Mouse (Mus musculus) CD4-positive, CD25-positive, alpha-beta regulatory T cell, adult 2 months (primary cell): ENCODE data around the gene Galntl5.
"Not testable (repeated sequence)": the region's sequence is repeated elsewhere in the genome, so short reads cannot be mapped to it uniquely, and the experiment has no call there.

Experiments
- DNase-seq: peaks from one replicate; pipeline ENCODE4 v3.0.0-alpha.2; 2012; ENCODE audit warnings: low read depth, low spot score

Gene Galntl5

DNA sequence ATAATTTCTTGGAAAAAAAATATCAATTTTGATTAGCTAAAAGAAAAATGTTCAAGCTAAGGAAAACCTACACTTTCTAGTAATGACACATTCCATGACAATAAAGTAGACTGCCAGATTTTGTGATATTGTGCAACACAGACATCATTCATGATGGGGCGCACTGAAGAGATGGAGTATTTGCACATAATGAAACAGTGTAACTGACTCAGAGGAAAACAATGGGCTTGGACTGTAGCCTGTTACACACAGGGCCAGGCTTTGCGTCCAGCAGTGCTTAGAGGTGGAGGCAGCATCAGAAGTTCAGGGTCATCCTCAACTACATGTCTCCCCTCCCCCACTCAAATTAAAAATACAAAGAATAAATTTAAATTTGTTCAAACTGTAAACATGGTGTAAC is 9.3 kb downstream of the Galntl5 start:
- DNase-seq = no peak

DNA sequence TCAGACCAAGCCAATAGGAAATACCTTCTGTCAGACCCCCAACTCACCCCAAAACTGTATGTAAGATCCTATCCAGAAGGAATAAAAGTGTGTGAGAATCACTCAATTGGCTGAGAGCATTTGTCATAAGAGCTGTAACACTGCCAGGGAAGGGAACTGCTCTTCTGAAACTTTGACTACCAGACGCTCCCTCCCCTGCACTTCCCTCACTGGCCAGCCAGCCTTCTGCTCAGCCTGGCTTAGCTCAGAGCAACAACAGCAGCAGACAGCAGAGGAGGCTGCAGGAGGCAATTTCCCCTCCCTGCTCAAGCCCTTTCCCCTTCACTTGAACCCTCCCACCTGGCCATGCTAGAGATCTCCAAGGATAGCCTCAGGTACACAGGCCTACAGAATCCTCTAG is 30.6 kb downstream of the Galntl5 start:
- DNase-seq = no peak

DNA sequence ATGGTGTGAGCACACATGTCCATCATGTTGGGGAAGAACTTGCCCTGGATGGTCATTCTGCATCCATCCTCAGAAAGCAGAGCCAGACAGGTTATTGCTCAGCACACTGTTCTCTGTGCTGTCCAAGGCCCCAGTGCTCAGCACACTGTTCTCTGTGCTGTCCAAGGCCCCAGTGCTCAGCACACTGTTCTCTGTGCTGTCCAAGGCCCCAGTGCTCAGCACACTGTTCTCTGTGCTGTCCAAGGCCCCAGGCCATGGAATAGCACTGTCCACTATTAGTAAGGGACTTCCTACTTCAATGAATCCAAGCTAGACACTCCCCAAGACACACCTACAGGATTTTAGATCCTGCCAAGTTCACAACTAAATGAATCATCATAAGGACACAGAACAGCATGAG is 32.0 kb downstream of the Galntl5 start:
- not testable (repeated sequence) for DNase-seq

DNA sequence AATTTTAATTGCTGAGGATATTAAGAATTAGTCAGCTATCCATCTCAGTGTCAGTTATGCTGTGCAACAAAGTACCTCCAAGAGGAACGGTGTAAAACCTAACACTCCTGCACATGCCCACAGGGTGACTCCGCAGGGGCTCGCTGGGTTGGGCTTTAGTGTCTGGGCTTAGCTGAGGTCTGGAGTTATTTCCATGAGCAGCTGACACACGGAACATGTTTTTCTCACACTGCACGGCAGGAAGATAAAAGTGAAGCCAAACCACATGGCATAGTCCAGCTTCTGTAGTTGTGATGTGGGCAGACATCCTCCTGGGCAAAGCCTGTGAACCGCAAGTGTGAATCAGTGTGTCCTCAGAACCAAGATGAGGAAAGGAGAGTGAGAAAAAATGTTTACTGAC is 33.7 kb downstream of the Galntl5 start:
- DNase-seq = no peak

DNA sequence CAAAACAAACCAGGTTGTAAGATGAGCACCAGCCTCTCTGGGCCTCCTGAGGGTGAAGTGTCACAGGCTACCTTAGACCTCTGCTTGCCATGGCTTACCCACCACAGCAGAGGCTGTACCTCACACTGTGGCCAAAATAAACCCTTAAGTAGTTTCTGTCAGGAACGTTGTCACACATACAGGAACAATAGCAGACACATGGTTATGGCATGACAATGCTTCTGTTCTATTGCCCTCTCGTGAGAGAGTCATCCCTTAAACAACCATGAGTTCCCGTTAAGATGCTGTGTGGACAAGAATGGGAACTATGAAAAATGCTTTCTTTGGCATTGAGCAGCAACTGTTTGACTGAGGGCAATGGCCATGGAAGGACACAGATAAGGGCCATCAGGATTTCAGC is 40.3 kb downstream of the Galntl5 start, which contains the start of gene Galnt11:
Gene Galnt11, plus strand, starts transcription at position 301 of the 400 bp plus-strand sequence.
- DNase-seq = peak; percentile 6

DNA sequence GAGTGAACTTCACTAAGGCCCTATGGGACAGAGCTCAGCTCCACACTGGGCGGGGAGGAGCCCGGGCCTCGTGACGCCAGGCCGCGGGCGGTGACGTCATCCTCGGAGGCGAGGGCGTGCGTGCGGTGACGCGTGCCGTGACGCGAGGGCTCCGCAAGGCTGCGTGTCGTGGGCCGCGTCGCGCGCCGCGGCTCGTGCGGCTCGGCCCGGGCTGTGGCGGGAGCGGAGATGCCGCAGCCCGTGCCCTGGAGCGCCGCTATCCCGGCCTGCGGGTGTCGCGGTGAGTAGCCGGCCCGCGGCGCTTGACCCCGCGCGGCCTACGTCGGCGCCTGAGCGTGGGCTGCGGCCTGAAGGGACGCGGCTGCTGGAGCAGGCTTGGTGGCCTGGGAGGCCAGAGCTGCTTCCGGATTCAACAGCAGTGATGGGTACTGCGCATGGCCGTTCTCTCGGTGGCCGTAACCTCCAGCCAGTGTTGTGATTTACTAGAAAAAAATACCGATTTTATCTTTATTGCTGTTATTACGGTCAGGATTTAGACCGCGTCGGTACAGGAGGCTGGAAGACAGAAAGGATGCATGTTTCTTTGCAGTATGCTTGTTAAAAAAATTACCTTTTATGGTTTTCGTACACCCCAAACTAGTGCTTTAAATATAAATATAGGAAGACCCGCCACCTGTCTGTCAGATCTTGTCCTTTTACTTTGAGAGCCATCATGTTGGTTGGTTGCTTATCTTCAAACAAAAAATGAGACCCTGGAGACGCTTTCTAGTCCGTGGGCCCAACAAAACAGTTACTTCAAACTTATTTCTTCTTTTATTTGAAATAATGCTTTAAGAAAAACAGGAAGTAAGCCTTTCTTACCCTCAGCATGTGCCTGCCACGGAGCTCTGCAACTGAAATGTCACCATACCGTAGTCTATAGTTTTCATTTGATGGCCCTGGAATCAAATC is 41.8 kb downstream of the Galntl5 start, which contains the start of gene E130116L18Rik:
Gene E130116L18Rik, minus strand, starts transcription at position 402 of the 951 bp plus-strand sequence.
- peak; percentile 98 for DNase-seq

DNA sequence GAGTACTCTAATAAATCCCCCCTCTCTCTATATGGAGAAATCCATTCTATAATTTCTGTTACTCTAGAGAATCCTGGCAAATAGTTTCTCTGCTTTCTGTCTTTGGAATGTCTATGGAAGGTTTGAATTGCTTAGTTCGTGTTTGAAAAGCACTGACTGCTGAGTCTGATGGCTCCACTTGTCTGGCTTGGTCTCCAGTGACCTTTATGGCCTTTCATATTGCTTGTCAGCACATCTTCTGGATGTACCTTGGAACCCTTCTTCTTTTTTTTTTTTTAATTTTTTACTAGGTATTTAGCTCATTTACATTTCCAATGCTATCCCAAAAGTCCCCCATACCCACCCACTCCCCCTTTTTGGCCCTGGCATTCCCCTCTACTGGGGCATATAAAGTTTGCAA is 43.1 kb downstream of the Galntl5 start:
- DNase-seq = not testable (repeated sequence)

DNA sequence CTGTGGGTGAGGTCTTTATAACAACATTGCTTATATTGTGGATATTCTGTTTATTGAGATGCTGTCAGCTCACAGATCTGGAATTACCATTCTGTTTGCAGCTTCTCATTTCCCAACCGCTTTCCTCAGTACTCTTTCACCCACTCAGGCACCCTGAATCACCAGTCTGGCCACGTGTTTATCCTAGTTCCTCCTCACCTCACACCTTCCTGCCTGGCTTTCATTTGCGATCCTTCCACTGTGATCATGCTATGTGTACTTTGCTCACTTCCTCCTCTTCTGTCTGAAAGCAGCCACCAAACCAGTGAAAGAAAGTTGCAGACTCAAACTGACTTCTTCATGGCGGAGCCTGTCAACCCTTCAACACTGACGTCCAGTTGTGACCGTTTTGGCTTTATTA is 61.8 kb downstream of the Galntl5 start:
- DNase-seq = no peak

DNA sequence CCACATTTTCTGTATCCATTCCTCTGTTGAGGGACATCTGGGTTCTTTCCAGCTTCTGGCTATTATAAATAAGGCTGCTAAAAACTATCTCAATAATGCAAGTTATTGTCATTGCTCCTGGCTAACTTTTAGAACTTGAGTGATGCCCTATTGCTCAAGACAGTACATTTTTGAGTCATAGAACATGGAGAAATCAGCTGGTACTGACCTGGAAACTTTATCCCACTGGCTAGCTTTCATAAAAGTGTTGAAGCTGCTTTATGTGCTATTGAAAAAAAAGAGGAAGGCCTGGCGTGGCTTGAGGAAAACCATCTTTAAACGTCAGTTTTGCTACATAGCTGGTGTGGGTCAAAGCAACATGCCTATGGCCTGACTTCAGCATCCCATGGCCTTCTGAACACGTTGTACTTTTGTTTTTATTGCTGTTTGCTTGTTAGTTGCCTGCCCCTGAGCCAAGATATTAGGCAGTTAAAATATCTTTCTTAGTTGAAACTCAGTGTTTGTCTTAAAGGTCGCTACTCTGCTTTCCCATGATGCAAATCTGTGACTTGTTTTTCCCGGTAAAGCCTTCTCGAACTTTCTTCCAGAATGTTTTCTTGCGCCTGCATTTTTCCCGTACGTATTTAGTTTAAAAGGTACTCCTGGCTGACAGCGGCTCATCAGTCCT is 64.7 kb downstream of the Galntl5 start:
- DNase-seq = no peak

DNA sequence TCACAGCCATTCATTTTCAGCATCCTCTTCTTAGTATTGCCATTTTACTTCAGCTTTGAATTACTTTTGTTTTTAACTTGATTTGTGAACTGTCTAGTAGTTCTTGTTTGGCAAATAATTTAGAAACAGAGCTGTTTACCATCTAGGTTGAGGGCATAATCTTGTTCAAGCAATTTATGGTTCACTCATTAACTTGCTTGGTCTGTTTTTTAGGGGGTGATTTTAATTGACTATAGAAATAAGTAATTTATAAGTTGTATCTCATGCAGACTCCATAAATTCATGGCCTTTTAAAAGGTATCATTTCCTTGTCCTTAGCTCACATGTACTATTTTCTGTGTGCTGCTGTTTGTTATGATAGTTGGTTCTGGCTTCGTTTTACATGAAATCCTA is 65.2 kb downstream of the Galntl5 start:
- DNase-seq = no peak

DNA sequence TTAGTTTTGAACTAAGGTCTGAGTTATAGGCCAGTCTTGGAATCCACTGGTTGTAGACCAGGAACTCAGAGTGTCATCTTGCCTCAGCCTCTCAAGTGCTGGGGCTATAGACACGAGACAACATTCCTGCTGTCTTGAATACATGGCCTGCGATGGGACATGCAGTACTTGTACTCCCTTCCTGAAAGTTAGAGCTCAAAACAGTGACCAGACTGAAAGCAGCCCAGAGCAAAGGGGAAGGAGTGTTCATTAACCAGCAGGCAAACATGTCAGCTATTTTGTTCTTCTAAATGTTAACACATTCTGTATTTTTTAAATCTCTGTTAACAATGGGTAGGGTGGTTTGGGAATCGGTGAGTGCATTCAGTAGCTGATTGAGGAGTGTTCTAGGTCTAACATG is 65.8 kb downstream of the Galntl5 start:
- no peak for DNase-seq

DNA sequence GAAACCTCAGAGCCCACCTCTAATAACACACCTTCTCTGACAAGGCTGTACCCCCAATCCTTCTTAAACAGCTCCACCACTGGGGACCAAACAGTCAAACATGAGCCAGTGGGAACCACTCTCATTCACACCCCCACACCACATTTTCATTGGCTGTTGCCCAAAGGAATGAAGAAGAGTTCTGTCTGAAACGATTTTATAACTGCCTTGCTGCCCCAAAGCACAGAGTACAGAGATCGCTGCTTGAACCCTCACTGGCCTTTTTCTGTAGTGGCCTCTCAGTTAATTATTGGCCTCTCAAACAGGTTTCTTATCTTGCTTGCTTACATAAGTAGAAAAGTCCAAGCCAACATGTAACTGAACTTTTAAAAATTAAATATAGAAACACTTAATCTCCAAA is 71.2 kb downstream of the Galntl5 start:
- no peak for DNase-seq

DNA sequence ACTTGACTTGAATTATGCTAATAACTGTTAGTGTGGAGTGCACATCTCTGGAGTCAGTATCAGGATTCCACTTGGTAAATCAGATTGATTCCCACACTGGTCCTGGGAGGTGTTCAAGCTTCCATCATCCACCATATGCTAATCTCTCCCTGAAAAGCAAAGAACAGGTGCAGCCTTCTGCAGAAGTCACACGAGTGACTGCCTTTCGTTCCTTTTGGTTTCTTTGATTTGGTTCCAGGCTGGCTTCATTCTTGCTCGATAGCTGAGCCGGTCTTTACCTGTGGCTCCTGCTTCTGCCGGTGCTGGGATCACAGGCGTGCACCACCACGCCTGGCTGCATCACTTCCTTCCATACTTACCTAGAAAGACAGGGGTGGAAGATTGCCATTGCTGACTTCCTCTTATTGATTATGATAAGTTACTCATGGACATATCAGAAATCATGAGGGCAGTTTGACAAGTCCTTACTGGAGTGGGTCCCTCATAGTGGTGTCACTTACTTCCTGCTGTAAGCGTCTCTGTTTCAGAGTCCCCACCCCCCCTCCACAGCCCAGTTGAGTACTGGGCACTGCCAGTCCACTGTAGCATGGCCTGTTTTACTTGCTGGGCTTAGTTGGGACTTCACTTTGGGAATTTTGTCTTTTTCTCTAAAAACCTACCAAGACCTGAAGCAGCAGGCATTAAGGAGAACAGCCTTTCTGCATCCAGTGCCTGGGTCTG is 71.7 kb downstream of the Galntl5 start:
- DNase-seq = no peak

DNA sequence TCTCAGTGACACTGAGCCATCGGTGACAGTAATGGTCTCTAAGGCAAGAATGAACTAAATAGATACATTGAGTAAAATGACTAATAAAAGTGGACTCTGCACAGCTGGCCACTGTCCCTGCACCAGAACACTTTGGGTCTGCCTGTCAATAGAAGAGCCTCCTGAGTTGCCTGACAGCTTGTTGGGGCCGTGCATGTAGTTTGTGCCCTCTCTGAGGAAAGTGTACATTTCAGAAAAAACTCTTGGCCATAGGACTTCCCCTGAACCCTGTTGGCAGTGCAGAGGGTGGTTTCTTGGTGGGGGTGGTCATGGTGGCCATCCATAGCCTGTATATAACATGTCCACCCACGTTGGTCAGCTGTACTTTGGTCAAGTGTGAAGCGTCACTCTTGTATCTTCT is 73.2 kb downstream of the Galntl5 start:
- DNase-seq = no peak

DNA sequence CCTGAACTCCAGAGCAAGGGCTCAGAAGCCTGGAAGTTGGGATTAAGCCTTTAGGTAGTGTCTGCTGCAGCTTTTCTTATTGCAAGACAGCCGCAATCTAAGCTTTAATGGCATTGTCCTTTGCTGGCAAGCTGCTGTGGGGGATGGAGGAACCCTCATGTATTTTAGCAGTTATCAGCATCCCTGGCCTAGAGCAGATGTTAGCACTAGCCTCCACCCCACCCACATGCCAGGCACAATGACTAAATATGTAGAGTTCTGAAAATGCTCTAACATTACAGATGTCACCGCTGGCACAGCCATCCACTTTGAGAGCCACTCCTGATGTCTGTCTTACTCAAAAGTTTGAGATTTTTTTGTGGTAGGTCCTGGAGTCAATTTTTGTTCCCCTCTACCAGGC is 75.4 kb downstream of the Galntl5 start:
- DNase-seq = no peak

DNA sequence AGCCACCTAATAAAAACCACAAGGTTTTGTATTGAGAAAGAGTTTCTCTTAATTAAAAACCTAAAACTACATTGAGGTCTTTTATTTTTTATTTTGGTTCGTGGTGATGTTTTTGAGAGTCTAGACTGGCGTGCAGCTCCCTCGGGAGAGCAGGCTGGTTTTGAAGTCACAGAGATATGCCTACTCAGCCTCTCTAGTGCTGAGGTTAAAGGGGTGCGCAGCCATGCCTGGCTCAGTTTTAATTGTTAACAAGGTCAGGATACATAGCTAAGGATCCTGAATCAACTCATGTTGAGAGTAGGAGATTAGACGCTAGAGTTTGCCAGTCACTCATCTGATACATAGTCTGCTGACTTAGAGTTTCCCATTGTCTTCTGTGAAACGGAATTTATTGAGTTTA is 80.2 kb downstream of the Galntl5 start:
- no peak for DNase-seq

DNA sequence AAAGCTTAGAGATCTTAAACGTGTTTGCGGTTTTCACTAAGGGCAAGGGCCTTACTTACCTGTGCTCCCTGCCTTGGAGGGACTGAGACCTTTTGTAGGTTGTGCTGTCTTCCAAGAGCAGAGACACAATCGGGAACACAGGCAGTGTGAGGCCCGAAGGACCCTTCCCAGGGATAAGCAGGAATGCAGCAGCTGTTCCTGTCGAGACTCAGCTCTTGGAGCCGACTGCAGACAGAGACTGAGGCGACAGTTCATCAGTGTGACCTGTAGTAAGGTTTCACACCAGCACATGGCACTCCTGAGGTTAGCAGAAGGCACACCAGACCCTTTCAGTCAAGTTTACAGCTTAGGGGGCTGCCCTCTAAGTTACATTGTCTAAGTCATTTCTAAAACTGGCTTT is 81.0 kb downstream of the Galntl5 start:
- no peak for DNase-seq

DNA sequence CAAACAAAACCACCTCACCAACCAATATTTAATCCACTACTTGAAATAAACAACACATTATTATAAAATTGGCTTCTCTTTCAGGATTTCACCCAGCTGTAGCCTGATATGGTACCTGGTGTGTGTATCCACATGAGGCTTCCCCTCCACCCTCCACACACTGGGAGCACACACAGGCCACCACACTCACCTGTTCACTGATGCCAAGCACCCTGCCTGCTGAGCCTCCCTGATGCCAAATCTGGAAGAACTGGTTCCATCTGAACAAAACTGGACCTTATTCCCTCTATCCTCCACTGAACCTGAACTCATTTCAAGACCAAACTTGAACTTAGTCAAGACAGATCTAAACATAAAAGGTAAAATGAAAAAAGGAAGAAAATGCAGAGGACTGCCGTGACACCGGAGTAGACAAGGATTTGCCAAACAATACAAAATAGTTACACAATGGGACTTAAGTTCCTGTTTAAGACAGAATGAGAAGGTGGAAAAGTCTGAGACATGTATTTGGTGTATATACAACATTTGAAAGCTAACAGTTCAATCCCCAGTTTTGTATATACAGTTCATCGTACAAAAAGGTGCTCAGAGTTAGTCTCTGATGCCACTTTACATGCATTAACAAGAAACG is 87.1 kb downstream of the Galntl5 start:
- no peak for DNase-seq
